Mouse (Mus musculus) small intestine, adult 2 months (tissue): Measurements from ENCODE around the gene Tbl1x. TPM values are rescaled to one million over a fixed set of nuclear protein-coding genes. Genes with fewer than 3 reads are reported as not detected.

Experiments
- H3K27ac ChIP-seq: fragments of 200-500 bp; 2 replicates; pipeline ENCODE4 v1.5.1; 2012; ENCODE audit warnings: low read depth, low read length, control low read depth, inconsistent platforms; ENCODE audit not compliant: insufficient read depth
- H3K27me3 ChIP-seq: fragments of 200-500 bp; 2 replicates; pipeline ENCODE4 v1.6.1; 2012; ENCODE audit warnings: mild to moderate bottlenecking, moderate library complexity, low read length, inconsistent platforms; ENCODE audit not compliant: control insufficient read depth, insufficient read depth
- H3K36me3 ChIP-seq: fragments of 200-500 bp; 2 replicates; pipeline ENCODE4 v1.6.1; 2012; ENCODE audit warnings: mild to moderate bottlenecking, low read length, control low read depth, inconsistent platforms; ENCODE audit not compliant: control insufficient read depth, insufficient read depth
- H3K4me1 ChIP-seq: fragments of 200-500 bp; 2 replicates; pipeline ENCODE4 v1.6.1; 2012; ENCODE audit warnings: low read length, inconsistent platforms, mixed read lengths; ENCODE audit not compliant: control insufficient read depth, insufficient read depth, insufficient read length
- H3K4me3 ChIP-seq: fragments of 200-500 bp; 2 replicates; pipeline ENCODE4 v1.5.1; 2012; ENCODE audit warnings: low read depth, mild to moderate bottlenecking, control low read depth, inconsistent platforms, low read length, moderate library complexity
- CTCF ChIP-seq: fragments of 200-500 bp; IDR thresholded peaks from 2 replicates; pipeline ENCODE4 v1.5.1; 2012; ENCODE audit warnings: low read depth, mild to moderate bottlenecking, control low read depth, inconsistent platforms, low read length, moderate library complexity, mixed read lengths; ENCODE audit not compliant: insufficient replicate concordance, insufficient read length; ENCODE audit errors: extremely low read depth
- POLR2A ChIP-seq: fragments of 200-500 bp; IDR thresholded peaks from 2 replicates; pipeline ENCODE4 v1.6.1; 2012; ENCODE audit warnings: low read depth, mild to moderate bottlenecking, control low read depth, inconsistent platforms, low read length, moderate library complexity
- WGBS: fragments of 180-500 bp; shearing (Covaris S2); methylation state at CpG from one replicate; pipeline ENCODE4 v1.1.7; 2018; 5-methylcytosine and 5-hydroxymethylcytosine counted together
- polyA plus RNA-seq: library from polyadenylated mRNA; depleted of rRNA; stranded (reverse); fragments of >200 nt; gene quantifications from 2 replicates; pipeline ENCODE4 v1.2.3, GENCODE M21; 2012

Gene Tbl1x
- polyA plus RNA-seq, 1 experiment = 6.4 TPM

GRCm38 (mm10) chrX:77578172-77578571 lies 67.4 kb downstream of the Tbl1x start:
- Histone ChIP-seq H3K4me1 (no peaks in the 10 kb centered on the region), H3K36me3 (no peaks in the 10 kb centered on the region), H3K27ac (no peak overlapping the region), H3K27me3 (no peaks in the 10 kb centered on the region), H3K4me3 (no peak overlapping the region)
- TF ChIP-seq POLR2A (no peak), CTCF (no peak)
- 61% methylated on average over 1 of the region's 1 CpGs for WGBS

GRCm38 (mm10) chrX:77579964-77580363 lies 69.2 kb downstream of the Tbl1x start:
- H3K36me3 ChIP-seq = no peaks in the 10 kb centered on the region
- H3K4me1 ChIP-seq = no peaks in the 10 kb centered on the region
- H3K27me3 ChIP-seq = no peaks in the 10 kb centered on the region
- H3K27ac ChIP-seq = no peak overlapping the region
- TF ChIP-seq CTCF (no peak), POLR2A (no peak)
- no peak overlapping the region for H3K4me3 ChIP-seq
- 82% methylated on average over 4 of the region's 4 CpGs for WGBS

GRCm38 (mm10) chrX:77585974-77586373 lies 75.2 kb downstream of the Tbl1x start:
- 82% methylated on average over 2 of the region's 2 CpGs for WGBS
- H3K36me3 ChIP-seq = no peaks in the 10 kb centered on the region
- H3K4me1 ChIP-seq = no peaks in the 10 kb centered on the region
- TF ChIP-seq CTCF (no peak), POLR2A (no peak)
- no peak overlapping the region for H3K4me3 ChIP-seq
- H3K27me3 ChIP-seq = no peaks in the 10 kb centered on the region
- no peak overlapping the region for H3K27ac ChIP-seq

- H3K4me1 ChIP-seq = no peaks in the 10 kb centered on the region
- WGBS = 63% methylated on average over 7 of the region's 7 CpGs
- no peak for TF ChIP-seq CTCF
- TF ChIP-seq POLR2A = no peak
- no peaks in the 10 kb centered on the region for H3K27me3 ChIP-seq
- no peak overlapping the region for H3K4me3 ChIP-seq
- no peak overlapping the region for H3K27ac ChIP-seq
- H3K36me3 ChIP-seq = no peaks in the 10 kb centered on the region
These were observed 83.9 kb downstream of the Tbl1x start for GRCm38 (mm10) chrX:77594670-77595224.

GRCm38 (mm10) chrX:77597674-77598073 lies 86.9 kb downstream of the Tbl1x start:
- Histone ChIP-seq H3K27ac (no peak overlapping the region), H3K4me1 (no peaks in the 10 kb centered on the region), H3K4me3 (no peak overlapping the region), H3K27me3 (no peaks in the 10 kb centered on the region), H3K36me3 (no peaks in the 10 kb centered on the region)
- no peak for TF ChIP-seq POLR2A
- no peak for TF ChIP-seq CTCF

GRCm38 (mm10) chrX:77598736-77599135 lies 87.9 kb downstream of the Tbl1x start:
- H3K27me3 ChIP-seq = no peaks in the 10 kb centered on the region
- no peak overlapping the region for H3K27ac ChIP-seq
- TF ChIP-seq POLR2A (no peak), CTCF (no peak)
- no peak overlapping the region for H3K4me3 ChIP-seq
- no peaks in the 10 kb centered on the region for H3K36me3 ChIP-seq
- 56% methylated on average over 2 of the region's 2 CpGs for WGBS
- H3K4me1 ChIP-seq = no peaks in the 10 kb centered on the region

GRCm38 (mm10) chrX:77603496-77604258 lies 92.9 kb downstream of the Tbl1x start:
- 84% methylated on average over 2 of the region's 2 CpGs for WGBS
- TF ChIP-seq POLR2A = no peak
- TF ChIP-seq CTCF = no peak

More at GRCm38 (mm10) chrX:77603496-77604258, 92.9 kb downstream of the Tbl1x start:
- Histone ChIP-seq H3K4me3 (no peak overlapping the region), H3K27me3 (no peaks in the 10 kb centered on the region), H3K27ac (no peak overlapping the region), H3K4me1 (peaks cover 2% of the 10 kb centered on the region; the same call in 1 of the 2 replicates), H3K36me3 (no peaks in the 10 kb centered on the region)
